Mouse (Mus musculus): ENCODE results near the gene Gm20605.

The Gm20605 gene

GRCm38 (mm10) chr5:137686127-137686790 is 57.3 kb downstream of the Gm20605 start:
- DNase-seq (ENCODE audit: low read depth, low spot score) = no peak

- DNase-seq (ENCODE audit: low read depth, low spot score) = no peak
Measured at GRCm38 (mm10) chr5:137689974-137690373, 61.0 kb downstream of the Gm20605 start.

- no peak for DNase-seq (ENCODE audit: low read depth, low spot score)
Measured at GRCm38 (mm10) chr5:137690531-137690930, 61.6 kb downstream of the Gm20605 start.

GRCm38 (mm10) chr5:137691881-137692280 is 62.9 kb downstream of the Gm20605 start:
- DNase-seq (ENCODE audit: low read depth, low spot score) = no peak
